Mouse (Mus musculus): ENCODE data around the gene Rack1.

GRCm38 (mm10) chr11:48809434-48809830 lies 9.3 kb downstream of the Rack1 start:
- no peak for TF ChIP-seq POLR2A (IDR thresholded peaks at IDR 0.05; ENCODE audit: insufficient read length, low read depth)
- TF ChIP-seq SRF (IDR thresholded peaks at IDR 0.05; ENCODE audit: control insufficient read depth, insufficient read length, low read depth) = no peak
- TF ChIP-seq MYOD1 (IDR thresholded peaks at IDR 0.05; ENCODE audit: control insufficient read depth in 1 of 3, insufficient read length in 2 of 3, low read depth in 2 of 3) = no peak
- TF ChIP-seq E2F4 (IDR thresholded peaks at IDR 0.05; ENCODE audit: insufficient read depth) = no peak
- no peak for TF ChIP-seq POLR2AphosphoS2 (IDR thresholded peaks at IDR 0.05; ENCODE audit: insufficient read length, low read depth)
- TF ChIP-seq MYOG (IDR thresholded peaks at IDR 0.05; ENCODE audit: control insufficient read depth in 1 of 3, insufficient read depth in 1 of 3, insufficient read length in 2 of 3, low read depth in 2 of 3) = no peak

All from myocyte (in vitro differentiated cells).